Mouse (Mus musculus) cerebellum, postnatal 36 days (tissue): Measurements from ENCODE around the gene Lsm2.
"Not testable (repeated sequence)": the region's sequence is repeated elsewhere in the genome, so short reads cannot be mapped to it uniquely, and the experiment has no call there.

ENCODE experiments used
- DNase-seq, 2 experiments: peaks; one replicate each; pipeline ENCODE4 v3.0.0; 2021 to 2022; ENCODE audit warnings: mixed read lengths in 2 of 2

Lsm2 gene

DNA sequence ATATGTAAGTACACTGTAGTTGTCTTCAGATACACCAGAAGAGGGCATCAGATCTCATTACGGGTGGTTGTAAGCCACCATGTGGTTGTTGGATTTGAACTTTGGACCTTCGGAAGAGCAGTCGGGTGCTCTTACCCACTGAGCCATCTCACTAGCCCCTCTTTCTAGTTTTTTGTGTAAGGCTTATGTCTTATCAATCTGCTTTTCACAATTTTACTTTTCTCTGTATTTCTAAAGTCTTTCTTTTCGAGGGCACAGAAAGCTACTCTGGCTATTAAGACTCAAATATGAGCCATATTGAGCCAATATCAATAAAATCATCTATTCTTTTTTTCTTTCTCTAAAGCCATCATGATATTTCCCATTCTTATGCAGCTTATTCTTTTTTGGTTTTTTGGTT is 13.5 kb downstream of the Lsm2 start:
- DNase-seq = not testable (repeated sequence)

- DNase-seq = not testable (repeated sequence)
Observed at GRCm38 (mm10) chr17:34995927-34996326, 14.3 kb downstream of the Lsm2 start.

- DNase-seq = no peak
Observed at GRCm38 (mm10) chr17:34996411-34997141, 14.9 kb downstream of the Lsm2 start.

DNA sequence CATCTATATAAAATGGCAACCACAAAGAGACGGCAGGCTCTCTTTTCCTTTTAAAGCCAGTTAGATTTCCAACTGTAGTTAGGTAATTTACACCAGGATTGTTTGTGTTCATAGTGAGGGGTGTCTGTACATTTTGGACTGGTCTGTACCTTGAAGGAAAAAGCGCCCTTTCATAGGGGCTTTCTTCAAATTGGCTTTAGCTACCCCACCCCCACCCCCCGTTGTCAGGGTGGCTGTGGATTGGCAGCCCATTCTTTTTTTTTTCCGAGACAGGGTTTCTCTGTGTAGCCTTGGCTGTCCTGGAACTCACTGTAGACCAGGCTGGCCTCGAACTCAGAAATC is 15.5 kb downstream of the Lsm2 start:
- DNase-seq = no peak

DNA sequence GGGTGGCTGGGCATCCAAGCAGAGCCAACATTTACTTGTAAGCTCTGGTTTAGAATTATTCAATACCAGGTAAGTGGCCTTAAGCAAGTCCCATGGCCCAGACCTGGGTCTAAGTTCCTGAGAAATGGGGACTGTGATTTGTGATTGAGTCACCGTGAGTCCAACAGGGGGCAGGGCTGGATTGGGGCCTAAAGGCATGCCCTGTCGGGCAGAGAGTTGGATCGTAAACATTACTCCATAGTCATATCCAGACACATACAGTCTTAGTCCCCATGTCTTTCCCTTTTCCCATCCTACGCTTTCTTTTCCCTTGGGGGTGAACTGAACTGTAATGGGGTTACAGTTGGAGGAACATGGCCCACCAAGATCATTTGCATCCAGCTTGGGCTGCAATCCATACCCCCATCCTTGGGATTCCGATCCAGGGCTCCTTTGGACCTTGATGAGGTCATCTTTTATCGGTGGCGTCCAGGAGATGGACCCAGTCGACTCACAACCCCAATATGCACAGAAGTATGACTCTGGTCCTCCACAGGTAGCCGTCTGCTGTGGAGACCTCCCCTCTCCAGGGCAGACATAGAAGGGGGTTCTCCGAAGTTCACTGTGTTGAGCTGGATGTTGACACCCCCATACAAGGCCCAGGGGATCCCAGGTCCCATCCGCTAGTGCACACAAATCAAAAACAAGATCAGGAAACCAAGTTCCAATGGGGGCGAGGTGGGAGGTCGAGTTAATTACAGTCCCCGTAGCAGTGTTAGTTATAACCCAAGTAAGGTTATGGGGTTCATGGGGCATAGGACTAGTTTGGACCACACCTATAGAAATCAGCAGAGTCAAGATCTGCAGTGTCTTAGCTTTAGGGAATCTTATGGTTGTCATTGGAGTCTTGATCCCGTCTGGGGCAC is 17.1 kb downstream of the Lsm2 start:
- no peak for DNase-seq

- DNase-seq = not testable (repeated sequence)
Observed at GRCm38 (mm10) chr17:34999871-35000716, 18.4 kb downstream of the Lsm2 start.

GRCm38 (mm10) chr17:35000717-35001451 is 19.2 kb downstream of the Lsm2 start, which contains the start of gene Vars:
Vars (plus strand) TSS chr17:35000987.
- peak; percentile 83 to 84 for DNase-seq

- DNase-seq = peak in 1 of 2 experiments; percentile 29
Observed at GRCm38 (mm10) chr17:35001452-35002152, 19.9 kb downstream of the Lsm2 start.

GRCm38 (mm10) chr17:35002153-35002865 is 20.6 kb downstream of the Lsm2 start:
- peak in 1 of 2 experiments; percentile 33 for DNase-seq

DNA sequence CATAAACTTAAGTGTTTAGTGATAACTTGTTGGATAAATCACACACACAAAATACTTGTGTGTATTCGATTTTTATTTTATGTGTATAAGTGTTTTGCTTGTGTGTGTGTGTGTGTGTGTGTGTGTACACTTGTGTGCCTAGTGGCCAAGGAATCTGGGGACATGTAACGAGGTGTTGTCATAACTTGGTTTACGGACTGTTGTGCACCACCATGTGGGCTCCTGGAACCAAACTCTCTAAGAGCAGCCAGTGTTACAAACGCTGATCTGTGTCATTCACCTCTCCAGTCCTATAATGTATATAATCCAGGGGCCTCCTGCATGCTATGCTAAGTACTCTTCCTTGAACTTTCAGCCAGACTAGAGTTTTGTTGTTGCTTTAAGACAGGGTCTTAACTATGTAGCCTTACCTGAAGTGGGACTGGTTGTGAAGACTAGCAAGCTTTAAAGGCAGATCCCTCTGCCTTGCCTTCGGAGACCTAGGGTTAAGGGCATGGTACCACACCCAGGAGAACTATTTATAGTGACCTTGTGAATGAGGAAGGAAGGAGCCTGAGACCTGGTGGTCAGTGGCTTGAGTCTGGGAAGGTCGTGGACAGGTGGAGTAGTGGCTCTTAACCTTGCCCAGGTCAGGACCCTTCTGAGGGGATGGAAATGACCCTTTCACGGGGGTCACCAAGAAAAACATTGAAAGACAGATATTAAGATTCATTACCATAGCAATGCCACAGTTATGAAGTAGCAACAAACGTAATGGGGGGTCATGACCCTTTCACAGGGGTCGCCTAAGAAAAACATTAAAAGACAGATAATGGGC is 21.6 kb downstream of the Lsm2 start:
- DNase-seq = no peak

DNA sequence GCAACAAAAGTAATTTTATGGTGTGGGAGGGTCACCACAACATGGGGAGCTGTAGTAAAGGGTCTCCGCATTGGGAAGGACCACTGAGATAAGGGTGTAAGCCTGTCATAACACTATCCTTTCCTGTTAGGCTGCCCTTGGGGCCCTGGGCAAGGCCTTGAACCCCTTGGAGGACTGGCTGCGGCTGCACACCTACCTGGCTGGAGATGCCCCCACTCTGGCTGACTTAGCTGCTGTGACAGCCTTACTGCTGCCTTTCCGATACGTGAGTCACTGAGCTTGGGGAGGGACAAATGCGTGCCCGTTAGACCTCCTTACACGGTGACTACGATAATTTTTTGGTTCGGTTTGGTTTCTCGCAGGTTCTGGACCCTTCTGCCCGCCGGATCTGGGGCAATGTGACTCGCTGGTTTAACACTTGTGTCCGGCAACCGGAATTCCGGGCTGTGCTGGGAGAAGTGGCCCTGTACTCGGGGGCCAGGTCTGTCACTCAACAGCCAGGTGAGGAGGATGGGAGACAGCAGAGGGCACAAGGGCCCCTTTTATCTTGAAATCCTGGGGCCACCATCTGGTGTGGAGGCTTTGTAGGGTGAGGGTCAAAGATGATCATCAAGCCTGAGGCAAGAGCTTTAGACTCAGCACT is 22.5 kb downstream of the Lsm2 start:
- no peak for DNase-seq

GRCm38 (mm10) chr17:35005158-35005557 is 23.5 kb downstream of the Lsm2 start:
- no peak for DNase-seq

GRCm38 (mm10) chr17:35005902-35006301 is 24.2 kb downstream of the Lsm2 start:
- not testable (repeated sequence) for DNase-seq

DNA sequence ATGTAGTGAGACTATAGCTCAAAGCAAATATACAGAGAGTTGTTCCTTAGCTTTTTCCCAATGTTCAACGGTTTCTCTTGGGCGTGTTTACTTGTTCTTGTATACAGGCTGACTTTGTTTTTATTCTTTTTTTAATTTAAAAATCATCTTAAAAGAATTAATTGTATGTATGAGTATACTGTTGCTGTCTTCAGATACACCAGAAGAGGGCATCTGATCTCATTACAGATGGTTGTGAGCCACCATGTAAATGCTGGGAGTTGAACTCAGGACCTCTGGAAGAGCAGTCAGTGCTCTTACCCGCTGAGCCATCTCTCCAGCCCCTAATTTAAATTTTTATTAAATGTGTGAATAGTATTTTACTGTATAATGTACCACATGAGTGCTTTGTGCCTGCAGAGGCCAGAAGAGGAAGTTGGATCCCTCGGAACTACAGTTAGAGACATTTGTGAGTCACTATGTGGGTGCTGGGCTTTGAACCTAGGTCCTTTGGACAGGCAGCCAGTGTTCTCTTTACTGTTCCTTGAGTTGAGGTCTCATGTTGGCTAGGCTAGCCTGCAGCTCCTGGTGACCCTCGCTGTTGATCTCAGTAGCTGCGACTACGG is 25.8 kb downstream of the Lsm2 start:
- no peak for DNase-seq

GRCm38 (mm10) chr17:35009586-35009985 is 27.9 kb downstream of the Lsm2 start:
- DNase-seq = peak; percentile 79 to 81

GRCm38 (mm10) chr17:35011440-35011839 is 29.8 kb downstream of the Lsm2 start:
- no peak for DNase-seq

DNA sequence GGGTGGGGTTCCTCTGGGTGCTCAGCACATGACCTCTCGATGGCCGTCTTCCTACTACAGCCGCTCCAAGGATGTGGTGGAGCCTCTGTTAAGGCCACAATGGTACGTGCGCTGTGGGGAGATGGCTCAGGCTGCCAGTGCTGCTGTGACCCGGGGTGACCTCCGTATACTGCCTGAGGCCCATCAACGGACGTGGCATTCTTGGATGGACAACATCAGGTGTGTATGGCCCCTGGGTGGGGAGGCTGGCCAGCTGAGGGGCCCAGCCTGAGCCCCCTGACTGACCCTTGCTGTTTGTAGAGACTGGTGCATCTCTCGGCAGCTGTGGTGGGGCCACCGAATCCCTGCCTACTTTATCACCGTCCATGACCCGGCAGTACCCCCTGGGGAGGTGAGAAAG is 30.8 kb downstream of the Lsm2 start:
- DNase-seq = no peak

GRCm38 (mm10) chr17:35013221-35013620 is 31.6 kb downstream of the Lsm2 start:
- DNase-seq = no peak

- no peak for DNase-seq
Observed at GRCm38 (mm10) chr17:35015296-35015695, 33.6 kb downstream of the Lsm2 start.
